Mouse (Mus musculus): ENCODE results near the gene Fgfr2. TPM values are rescaled to one million over a fixed set of nuclear protein-coding genes. Genes with fewer than 3 reads are reported as not detected.
A peak's percentile ranks its signal among the peaks of the same experiment; 100 is the strongest.

The Fgfr2 gene
- total and polyA plus RNA-seq, 2 experiments from 2014 or later: 12.1 to 32.6 TPM

- no peak overlapping the region for H3K4me3 ChIP-seq (ENCODE audit: low read depth, low read length)
- H3K27ac ChIP-seq (ENCODE audit: low read depth, low read length): no peak overlapping the region
- TF ChIP-seq CTCF (IDR thresholded peaks at IDR 0.05): no peak
- ATAC-seq (ENCODE audit: low FRiP score) (no peak), DNase-seq (ENCODE audit: low spot score) (no peak)
- no peaks in the 10 kb centered on the region for H3K4me1 ChIP-seq (ENCODE audit: insufficient read depth, low read length)
- H3K27me3 ChIP-seq (ENCODE audit: insufficient read depth, low read length): no peaks in the 10 kb centered on the region
- no peak overlapping the region for H3K9ac ChIP-seq (replicated peaks; ENCODE audit: low read length, poor library complexity, severe bottlenecking)
- WGBS: 89% methylated on average over 3 of the region's 3 CpGs
- no peaks in the 10 kb centered on the region for H3K36me3 ChIP-seq (ENCODE audit: insufficient read depth, low read length)
- H3K9me3 ChIP-seq (ENCODE audit: low read length): no peaks in the 10 kb centered on the region
- no peak overlapping the region for H3K4me2 ChIP-seq (ENCODE audit: low read depth, low read length, poor library complexity, severe bottlenecking)
These were observed 1973.0 kb downstream of the Fgfr2 start for GRCm38 (mm10) chr7:131150179-131150578.

- no peak for ATAC-seq (ENCODE audit: low FRiP score)
- no peaks in the 10 kb centered on the region for H3K4me1 ChIP-seq (ENCODE audit: insufficient read depth, low read length)
- WGBS: 87% methylated on average over 2 of the region's 2 CpGs
These were observed 1976.9 kb downstream of the Fgfr2 start, which contains the start of gene 4933402N03Rik for GRCm38 (mm10) chr7:131146214-131146613. Gene 4933402N03Rik, minus strand, starts transcription at chr7:131146314.

GRCm38 (mm10) chr7:131133181-131133580 is 1990.0 kb downstream of the Fgfr2 start:
- WGBS: 59% methylated on average over 3 of the region's 3 CpGs
- no peaks in the 10 kb centered on the region for H3K27me3 ChIP-seq (ENCODE audit: insufficient read depth, low read length)
- no peaks in the 10 kb centered on the region for H3K4me1 ChIP-seq (ENCODE audit: insufficient read depth, low read length)
- no peaks in the 10 kb centered on the region for H3K36me3 ChIP-seq (ENCODE audit: insufficient read depth, low read length)
- no peak overlapping the region for H3K9ac ChIP-seq (replicated peaks; ENCODE audit: low read length, poor library complexity, severe bottlenecking)
- no peak overlapping the region for H3K4me3 ChIP-seq (ENCODE audit: low read depth, low read length)
- no peak overlapping the region for H3K27ac ChIP-seq (ENCODE audit: low read depth, low read length)
- no peaks in the 10 kb centered on the region; the same call in 1 of the 2 replicates for H3K9me3 ChIP-seq (ENCODE audit: low read length)
- DNase-seq (ENCODE audit: low spot score) (peak; percentile 46), ATAC-seq (ENCODE audit: low FRiP score) (no peak)
- no peak for TF ChIP-seq CTCF (IDR thresholded peaks at IDR 0.05)
- H3K4me2 ChIP-seq (ENCODE audit: low read depth, low read length, poor library complexity, severe bottlenecking): no peak overlapping the region

More at GRCm38 (mm10) chr7:131146214-131146613, 1976.9 kb downstream of the Fgfr2 start, which contains the start of gene 4933402N03Rik:
- Histone ChIP-seq H3K27ac (ENCODE audit: low read depth, low read length) (no peak within 1 kb of the TSS), H3K9me3 (ENCODE audit: low read length) (no peaks in the 10 kb centered on the region), H3K36me3 (ENCODE audit: insufficient read depth, low read length) (no peaks in the 10 kb centered on the region), H3K4me3 (ENCODE audit: low read depth, low read length) (no peak within 1 kb of the TSS), H3K4me2 (ENCODE audit: low read depth, low read length, poor library complexity, severe bottlenecking) (no peak within 1 kb of the TSS), H3K27me3 (ENCODE audit: insufficient read depth, low read length) (no peaks in the 10 kb centered on the region), H3K9ac (replicated peaks; ENCODE audit: low read length, poor library complexity, severe bottlenecking) (no peak within 1 kb of the TSS)
- no peak for TF ChIP-seq CTCF (IDR thresholded peaks at IDR 0.05)
- no peak for DNase-seq (ENCODE audit: low spot score)

GRCm38 (mm10) chr7:131130021-131130420 is 1993.1 kb downstream of the Fgfr2 start:
- 79% methylated on average over 12 of the region's 12 CpGs for WGBS

GRCm38 (mm10) chr7:131122210-131122807 is 2000.8 kb downstream of the Fgfr2 start:
- DNase-seq (ENCODE audit: low spot score) (peak; percentile 36), ATAC-seq (ENCODE audit: low FRiP score) (no peak)
- H3K4me3 ChIP-seq (ENCODE audit: low read depth, low read length): no peak overlapping the region
- H3K27me3 ChIP-seq (ENCODE audit: insufficient read depth, low read length): no peaks in the 10 kb centered on the region
- no peaks in the 10 kb centered on the region for H3K36me3 ChIP-seq (ENCODE audit: insufficient read depth, low read length)
- 89% methylated on average over 2 of the region's 2 CpGs for WGBS
- H3K9me3 ChIP-seq (ENCODE audit: low read length): no peaks in the 10 kb centered on the region
- H3K27ac ChIP-seq (ENCODE audit: low read depth, low read length): no peak overlapping the region
- H3K4me1 ChIP-seq (ENCODE audit: insufficient read depth, low read length): no peaks in the 10 kb centered on the region
- peak; percentile 64 for TF ChIP-seq CTCF (IDR thresholded peaks at IDR 0.05)
- no peak overlapping the region for H3K4me2 ChIP-seq (ENCODE audit: low read depth, low read length, poor library complexity, severe bottlenecking)
- H3K9ac ChIP-seq (replicated peaks; ENCODE audit: low read length, poor library complexity, severe bottlenecking): no peak overlapping the region

More at GRCm38 (mm10) chr7:131130021-131130420, 1993.1 kb downstream of the Fgfr2 start:
- no peak for DNase-seq (ENCODE audit: low spot score)
- Histone ChIP-seq H3K9ac (replicated peaks; ENCODE audit: low read length, poor library complexity, severe bottlenecking) (no peak overlapping the region), H3K27me3 (ENCODE audit: insufficient read depth, low read length) (no peaks in the 10 kb centered on the region), H3K36me3 (ENCODE audit: insufficient read depth, low read length) (no peaks in the 10 kb centered on the region), H3K4me1 (ENCODE audit: insufficient read depth, low read length) (no peaks in the 10 kb centered on the region), H3K27ac (ENCODE audit: low read depth, low read length) (no peak overlapping the region), H3K9me3 (ENCODE audit: low read length) (no peaks in the 10 kb centered on the region), H3K4me2 (ENCODE audit: low read depth, low read length, poor library complexity, severe bottlenecking) (no peak overlapping the region), H3K4me3 (ENCODE audit: low read depth, low read length) (no peak overlapping the region)
- TF ChIP-seq CTCF (IDR thresholded peaks at IDR 0.05): no peak
- no peak for ATAC-seq (ENCODE audit: low FRiP score)

GRCm38 (mm10) chr7:131114434-131114833 is 2008.7 kb downstream of the Fgfr2 start:
- Histone ChIP-seq H3K4me3 (ENCODE audit: low read depth, low read length) (no peak overlapping the region), H3K9ac (replicated peaks; ENCODE audit: low read length, poor library complexity, severe bottlenecking) (no peak overlapping the region), H3K4me1 (ENCODE audit: insufficient read depth, low read length) (no peaks in the 10 kb centered on the region), H3K4me2 (ENCODE audit: low read depth, low read length, poor library complexity, severe bottlenecking) (no peak overlapping the region), H3K27ac (ENCODE audit: low read depth, low read length) (no peak overlapping the region), H3K27me3 (ENCODE audit: insufficient read depth, low read length) (no peaks in the 10 kb centered on the region), H3K36me3 (ENCODE audit: insufficient read depth, low read length) (no peaks in the 10 kb centered on the region), H3K9me3 (ENCODE audit: low read length) (no peaks in the 10 kb centered on the region)
- no peak for TF ChIP-seq CTCF (IDR thresholded peaks at IDR 0.05)
- ATAC-seq (ENCODE audit: low FRiP score) (no peak), DNase-seq (ENCODE audit: low spot score) (no peak)
- 71% methylated on average over 2 of the region's 2 CpGs for WGBS

Data from midbrain, postnatal 0 days (tissue).